Mouse (Mus musculus) kidney, adult 2 months (tissue): ENCODE data around the gene Frem2.

Source experiments
- CTCF ChIP-seq: fragments of 200-500 bp; conservative IDR thresholded peaks from 2 replicates; pipeline ENCODE4 v1.5.1; 2011; ENCODE audit warnings: low read depth, mild to moderate bottlenecking, control low read depth, low read length, moderate library complexity, mixed read lengths; ENCODE audit not compliant: insufficient read depth, insufficient read length
- POLR2A ChIP-seq: fragments of 200-500 bp; IDR thresholded peaks from one replicate; pipeline ENCODE4 v1.6.1; 2011; ENCODE audit warnings: low read depth, low read length, control low read depth

DNA sequence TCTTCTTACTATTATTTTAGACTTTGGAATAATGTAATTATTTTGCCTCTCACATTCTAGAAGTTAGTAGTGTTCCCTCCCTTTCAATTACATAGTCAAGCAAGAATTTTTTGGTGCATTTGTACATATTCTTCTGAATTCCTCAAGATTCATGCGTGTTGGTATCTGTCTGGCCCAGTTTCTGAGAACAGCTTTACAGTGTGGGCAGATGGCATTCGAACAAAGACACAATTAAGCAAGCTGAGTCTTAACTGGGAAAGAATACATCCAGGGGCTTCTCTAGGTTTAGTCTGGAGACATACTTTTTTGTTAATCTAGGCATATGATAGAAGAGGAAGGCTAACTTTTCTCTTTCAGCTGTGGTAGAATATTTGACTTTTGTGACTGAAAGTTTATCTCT is 12.6 kb upstream of the Frem2 start:
- TF ChIP-seq CTCF (no peak), POLR2A (no peak)
